Mouse (Mus musculus) lung, postnatal 36 days (tissue): ENCODE results near the gene Zap70.
A peak's percentile ranks its signal among the peaks of the same experiment; 100 is the strongest.

Source experiments
- DNase-seq: peaks from one replicate; pipeline ENCODE4 v3.0.0; 2022; ENCODE audit warnings: mixed read lengths

Zap70 gene

GRCm38 (mm10) chr1:36761568-36761967 is at the start of gene Zap70:
Gene Zap70, plus strand, starts transcription at chr1:36761798.
- no peak for DNase-seq

DNA sequence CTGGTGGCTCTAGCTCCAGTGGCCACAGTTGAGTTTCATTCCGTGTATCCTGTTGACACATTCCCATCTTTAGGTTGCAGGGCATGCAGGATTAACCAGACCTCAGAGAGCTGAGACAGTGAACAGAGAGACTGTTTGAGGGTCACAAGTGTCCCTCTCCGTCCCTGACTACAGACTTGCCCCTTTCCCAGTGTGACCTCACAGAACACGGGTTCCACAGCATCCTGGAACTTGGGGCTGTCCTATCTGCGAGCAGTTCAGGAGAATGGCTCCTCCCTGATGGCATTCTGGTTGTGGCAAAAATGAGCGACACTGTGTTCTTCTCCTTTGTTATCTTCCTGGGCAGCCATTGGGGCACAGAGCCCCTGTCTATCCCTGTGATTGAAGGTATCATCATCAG is 47.3 kb upstream of the Zap70 start, which contains the start of gene Actr1b:
TSS of gene Actr1b (minus strand) at position 112 of the 400 bp plus-strand sequence.
- no peak for DNase-seq

DNA sequence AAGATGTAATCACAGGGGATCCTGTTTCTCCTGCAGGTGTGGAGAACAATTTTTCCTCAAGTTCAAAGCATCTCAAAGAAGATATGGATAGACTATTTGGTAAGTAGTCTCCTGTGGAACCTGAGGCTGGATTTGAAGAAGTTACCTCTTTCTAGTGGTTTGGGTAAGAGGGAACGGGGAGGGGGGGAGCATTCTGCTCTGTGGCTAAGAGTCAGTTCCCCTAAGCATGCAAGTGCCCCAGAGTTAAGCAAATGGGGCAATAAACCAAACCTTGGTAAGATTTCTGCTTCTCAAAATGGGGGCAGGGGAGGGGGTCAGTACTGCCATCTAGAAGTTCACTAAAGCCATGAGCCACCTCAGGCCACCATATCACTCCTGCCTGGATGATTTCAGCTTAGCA is 42.8 kb upstream of the Zap70 start:
- DNase-seq: no peak

GRCm38 (mm10) chr1:36723146-36724056 is 38.2 kb upstream of the Zap70 start:
- no peak for DNase-seq

GRCm38 (mm10) chr1:36724057-36724431 is 37.6 kb upstream of the Zap70 start:
- DNase-seq: no peak

DNA sequence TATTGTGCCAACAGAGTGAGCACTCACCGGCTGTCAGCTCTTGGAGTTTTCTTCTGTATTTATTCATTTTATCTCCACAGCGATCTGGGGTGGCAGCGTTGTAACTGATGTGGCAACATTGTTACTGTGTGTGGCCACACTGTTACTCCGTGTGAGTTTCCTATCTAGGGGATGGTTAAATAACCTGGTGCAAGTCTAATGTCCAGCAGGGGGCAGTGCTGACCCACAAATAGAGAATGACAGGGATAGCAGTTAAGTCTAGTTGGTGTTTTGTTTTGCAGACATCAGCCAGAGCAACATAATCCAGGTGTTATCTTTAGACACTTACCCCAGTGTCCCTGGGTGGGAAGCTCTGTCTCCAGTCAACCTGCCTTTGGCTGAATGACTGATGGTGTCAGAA is 24.3 kb upstream of the Zap70 start:
- peak; percentile 94 for DNase-seq

DNA sequence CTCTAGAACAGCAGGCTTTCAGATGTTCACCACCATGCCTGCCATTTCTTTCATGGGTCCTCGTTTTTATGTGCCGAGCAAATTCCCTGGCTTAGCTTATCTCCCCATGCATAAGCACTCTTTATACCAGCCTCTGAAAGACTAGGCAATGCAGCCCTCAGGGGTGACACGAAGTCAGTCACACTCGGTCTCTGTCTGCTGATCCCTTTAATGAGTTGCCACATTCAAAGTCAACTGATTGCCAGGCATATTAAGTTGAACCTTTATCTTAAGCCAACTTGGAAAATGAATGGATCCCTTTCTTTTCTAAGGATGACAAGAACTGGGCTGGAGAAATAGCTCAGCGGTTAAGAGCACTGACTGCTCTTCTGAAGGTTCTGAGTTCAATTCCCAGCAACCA is 22.4 kb upstream of the Zap70 start:
- DNase-seq: no peak

- no peak for DNase-seq
Measured at GRCm38 (mm10) chr1:36743046-36743445, 18.6 kb upstream of the Zap70 start.

GRCm38 (mm10) chr1:36744268-36744944 is 17.2 kb upstream of the Zap70 start:
- DNase-seq: peak; percentile 89

GRCm38 (mm10) chr1:36745661-36746060 is 15.9 kb upstream of the Zap70 start:
- no peak for DNase-seq

DNA sequence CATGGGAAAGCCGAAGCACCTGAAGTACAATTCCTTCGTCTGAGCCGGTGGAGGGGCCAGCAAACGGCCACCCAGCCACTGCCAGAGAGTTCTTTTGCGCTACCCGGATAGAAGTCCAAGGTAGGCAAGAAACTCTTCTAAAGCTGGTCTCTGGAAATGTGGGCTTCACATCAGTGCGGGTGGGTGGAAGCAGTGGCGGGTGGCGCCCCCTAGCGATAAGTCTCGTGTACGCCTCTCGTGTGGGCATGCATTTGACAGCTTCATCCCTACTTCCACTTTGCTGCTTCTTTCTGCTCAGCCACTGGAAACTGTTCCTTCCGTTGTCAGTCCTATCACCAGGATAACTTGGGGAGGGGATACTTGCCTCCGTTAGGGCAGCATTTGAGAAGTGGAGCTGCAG is 15.1 kb upstream of the Zap70 start:
- DNase-seq: peak; percentile 18

DNA sequence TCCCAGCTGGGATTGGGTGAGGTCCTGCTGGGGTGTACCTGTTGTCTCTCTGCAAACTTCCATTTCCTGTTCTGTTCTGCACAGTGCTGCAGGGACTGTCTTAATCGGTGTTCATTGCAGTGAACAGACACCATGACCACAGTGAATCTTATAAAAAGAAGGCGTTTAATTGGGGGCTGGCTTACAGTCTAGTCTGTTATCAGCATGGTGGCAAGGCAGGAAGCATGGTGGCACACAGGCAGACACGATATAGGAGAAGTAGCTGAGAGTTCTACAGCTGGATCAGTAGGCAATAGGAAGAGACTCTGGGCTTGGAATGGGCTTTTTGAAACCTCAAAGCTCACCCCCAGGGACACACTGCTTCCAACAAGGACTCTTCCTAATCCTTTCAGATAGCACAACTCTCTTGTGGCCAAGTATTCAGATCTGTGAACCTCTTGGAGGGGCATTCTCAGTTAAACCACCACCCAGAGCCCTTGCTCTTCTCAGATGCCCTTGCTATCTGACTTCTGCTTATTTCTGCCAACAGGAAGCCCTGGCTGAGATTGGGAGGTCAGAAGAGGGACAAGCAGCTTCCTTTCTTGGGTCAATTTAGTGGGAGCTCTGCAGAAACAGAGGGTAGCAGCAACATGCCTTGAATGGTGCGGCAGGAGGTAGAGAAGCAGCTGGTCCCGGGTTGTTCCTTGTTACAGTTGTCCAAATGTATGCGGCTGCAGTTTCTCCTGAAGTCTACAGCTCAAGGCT is 7.5 kb upstream of the Zap70 start:
- no peak for DNase-seq

GRCm38 (mm10) chr1:36758553-36758952 is 3.0 kb upstream of the Zap70 start:
- DNase-seq: no peak

DNA sequence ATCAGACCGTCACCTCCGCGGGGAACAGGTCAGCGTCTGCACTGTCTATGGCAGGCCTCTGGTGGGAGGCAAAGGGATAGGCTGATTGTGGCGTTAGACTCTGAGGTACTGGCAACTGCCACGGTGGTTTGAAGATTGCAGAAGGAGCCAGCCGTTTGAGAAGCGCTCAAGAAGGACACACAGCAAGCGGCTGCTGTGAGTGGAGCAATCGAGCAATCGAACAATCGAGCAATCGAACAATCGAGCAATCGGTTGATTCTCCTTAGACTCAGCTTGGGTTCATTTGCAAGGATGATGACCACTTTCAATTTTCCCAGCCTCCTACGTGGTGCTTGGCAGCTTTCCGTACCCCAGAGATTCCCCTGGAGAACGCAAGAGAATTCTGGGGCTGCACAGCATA is 2.5 kb upstream of the Zap70 start:
- DNase-seq: no peak

- no peak for DNase-seq
Measured at GRCm38 (mm10) chr1:36760401-36760800, 1.2 kb upstream of the Zap70 start.

GRCm38 (mm10) chr1:36761061-36761460 is 537 bp upstream of the Zap70 start:
- DNase-seq: no peak

- no peak for DNase-seq
Measured at GRCm38 (mm10) chr1:36766431-36767205, 5.0 kb downstream of the Zap70 start.

DNA sequence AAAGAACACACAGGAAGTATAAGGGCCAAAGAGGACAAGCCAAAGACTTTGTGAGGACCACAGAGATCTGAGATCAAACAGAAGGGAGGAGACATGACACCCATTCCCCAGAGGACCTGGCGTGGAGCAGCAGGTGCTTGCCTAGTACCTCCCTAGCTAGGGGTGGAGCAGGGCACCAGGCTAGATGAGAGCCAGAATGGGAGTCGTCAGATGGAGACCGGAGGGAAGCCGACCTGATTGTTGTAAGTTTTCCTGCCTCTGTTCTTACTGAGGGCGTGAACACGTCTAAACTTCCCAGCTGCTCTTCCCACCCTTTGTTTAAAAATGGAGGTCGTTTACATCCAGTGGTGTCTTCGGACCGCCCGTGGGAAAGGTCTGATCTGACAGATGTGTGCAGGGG is 5.7 kb downstream of the Zap70 start:
- DNase-seq: no peak

DNA sequence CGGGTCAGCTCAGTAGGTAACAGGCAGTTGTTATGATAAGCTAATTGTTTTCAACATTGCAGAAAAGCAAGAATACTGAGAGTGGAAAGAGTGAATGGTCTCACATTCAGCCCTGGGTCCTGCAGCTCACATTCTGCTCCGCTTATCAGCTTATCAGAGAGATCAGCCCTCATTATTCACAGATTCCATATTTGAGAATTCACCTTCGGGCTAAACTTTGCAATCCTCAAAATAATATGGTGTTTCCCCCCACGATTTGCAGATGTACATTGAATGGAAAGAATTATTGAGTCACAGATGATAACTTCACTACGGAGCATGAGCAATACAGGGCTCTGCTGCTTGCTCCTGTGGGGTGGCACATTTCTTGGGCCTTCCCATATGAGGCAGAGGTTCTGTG is 7.2 kb downstream of the Zap70 start:
- DNase-seq: no peak

GRCm38 (mm10) chr1:36769951-36770350 is 8.4 kb downstream of the Zap70 start:
- DNase-seq: no peak

- no peak for DNase-seq
Measured at GRCm38 (mm10) chr1:36770998-36771397, 9.4 kb downstream of the Zap70 start.

GRCm38 (mm10) chr1:36772198-36772934 is 10.8 kb downstream of the Zap70 start:
- DNase-seq: no peak
